Mouse (Mus musculus): Measurements from ENCODE around the gene Sbno2. TPM values are rescaled to one million over a fixed set of nuclear protein-coding genes. Genes with fewer than 3 reads are reported as not detected.

Gene Sbno2
- total and polyA plus RNA-seq, 3 experiments, result 9.7 to 24.2 (median 22.6) TPM

DNA sequence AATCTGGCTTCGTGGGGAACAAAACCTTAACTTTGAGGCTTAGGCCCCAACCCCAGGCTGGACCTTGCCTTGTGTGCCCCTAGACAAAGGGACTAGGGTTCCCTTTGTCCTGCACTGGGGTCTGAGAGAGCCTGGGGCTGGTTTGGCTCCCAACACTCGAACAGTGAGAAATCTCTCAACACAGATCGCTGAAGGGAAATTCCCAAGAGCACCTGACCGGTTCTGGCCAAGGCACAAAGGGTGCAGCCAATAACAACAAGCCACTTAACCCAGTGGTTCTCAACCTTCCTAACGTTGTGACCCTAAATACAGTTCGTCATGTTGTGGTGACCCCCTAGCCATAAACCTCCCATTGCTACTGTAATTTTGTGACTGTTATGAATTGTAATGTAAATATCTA lies 55.1 kb downstream of the Sbno2 start:
- TF ChIP-seq IRF4 (IDR thresholded peaks at IDR 0.05; ENCODE audit: low read depth, low read length), result peak; percentile 42; the same call in 1 of the 2 replicates
- peak; percentile 34; the same call in 1 of the 2 replicates for TF ChIP-seq NELFE (IDR thresholded peaks at IDR 0.05; ENCODE audit: low read depth, low read length)
- peak; percentile 65 for TF ChIP-seq POLR2A (IDR thresholded peaks at IDR 0.05; ENCODE audit: low read depth, low read length)
- no peak for TF ChIP-seq ZNF384 (IDR thresholded peaks at IDR 0.05; ENCODE audit: low read depth, low read length)
- TF ChIP-seq ZC3H11A (IDR thresholded peaks at IDR 0.05; ENCODE audit: low read depth, low read length), result no peak
- peak; percentile 32 for TF ChIP-seq MAX (IDR thresholded peaks at IDR 0.05; ENCODE audit: low read length)
- TF ChIP-seq SIN3A (IDR thresholded peaks at IDR 0.05; ENCODE audit: low read length), result 0 out of 2 replicates have a peak, but pooled peaks have one; percentile 18
- peak; percentile 69 for TF ChIP-seq BHLHE40 (IDR thresholded peaks at IDR 0.05; ENCODE audit: low read depth, low read length)
- TF ChIP-seq USF1 (IDR thresholded peaks at IDR 0.05; ENCODE audit: low read depth, low read length), result peak; percentile 62
- TF ChIP-seq CHD1 (IDR thresholded peaks at IDR 0.05; ENCODE audit: low read depth, low read length), result no peak
- 0 out of 2 replicates have a peak, but pooled peaks have one; percentile 37 for TF ChIP-seq NRF1 (IDR thresholded peaks at IDR 0.05; ENCODE audit: low read depth, low read length)
- no peak for TF ChIP-seq KAT2A (IDR thresholded peaks at IDR 0.05; ENCODE audit: insufficient replicate concordance, low read length)
- TF ChIP-seq MEF2A (IDR thresholded peaks at IDR 0.05; ENCODE audit: borderline replicate concordance, low read depth, low read length), result peak; percentile 69; the same call in 1 of the 2 replicates
- peak; percentile 26 for TF ChIP-seq ETS1 (conservative IDR thresholded peaks at IDR 0.05; ENCODE audit: low read depth, low read length)
- 0 out of 2 replicates have a peak, but pooled peaks have one; percentile 16 for TF ChIP-seq MXI1 (IDR thresholded peaks at IDR 0.05; ENCODE audit: low read depth, low read length)
- TF ChIP-seq JUND (conservative IDR thresholded peaks at IDR 0.05; ENCODE audit: low read depth, low read length), result no peak
- TF ChIP-seq CHD2 (IDR thresholded peaks at IDR 0.05; ENCODE audit: low read length), result no peak
- TF ChIP-seq TCF12 (IDR thresholded peaks at IDR 0.05; ENCODE audit: low read depth, low read length), result peak; percentile 58
- TF ChIP-seq TBP (conservative IDR thresholded peaks at IDR 0.05; ENCODE audit: low read depth, low read length), result peak; percentile 71; the same call in 1 of the 2 replicates
- TF ChIP-seq EP300 (IDR thresholded peaks at IDR 0.05; ENCODE audit: low read length), result peak; percentile 47; the same call in 1 of the 2 replicates
- peak; percentile 77 for DNase-seq (ENCODE audit: extremely low read depth)
- H3K4me1 ChIP-seq (ENCODE audit: control insufficient read depth in 1 of 2, insufficient read depth in 2 of 2), result peaks cover 16 to 56% of the 10 kb centered on the region in 2 experiments
- no peaks in the 10 kb centered on the region for H3K9me3 ChIP-seq (replicated peaks; ENCODE audit: low read length)
- dilution Hi-C loops (cut with MboI; ENCODE audit: extremely low pct_ligation_motif_present, extremely low pct_unique_long_range_greater_than_20kb, low sequenced_read_pairs) (no loop called here), in situ Hi-C loops (cut with MboI; ENCODE audit: low pct_ligation_motif_present, low pct_unique_long_range_greater_than_20kb, low sequenced_read_pairs) (no loop called here)
- no peak overlapping the region for H3K4me3 ChIP-seq (replicated peaks in 1 of 3; ENCODE audit: low read depth in 2 of 3, low read length in 2 of 3, poor library complexity in 1 of 3)
- H3K9ac ChIP-seq (ENCODE audit: insufficient read depth, low read depth), result peak overlapping the region; percentile 75
- H3K79me2 ChIP-seq (replicated peaks; ENCODE audit: control insufficient read depth, extremely low read depth, insufficient read depth, poor library complexity, severe bottlenecking), result peaks cover 10% of the 10 kb centered on the region
- H3K27me3 ChIP-seq (replicated peaks), result no peaks in the 10 kb centered on the region
- peaks cover 1 to 6% of the 10 kb centered on the region in 2 experiments for H3K36me3 ChIP-seq (replicated peaks in 1 of 2; ENCODE audit: control insufficient read depth in 1 of 2, insufficient read depth in 1 of 2, low read length in 1 of 2)
- peak overlapping the region; percentile 92 for H3K27ac ChIP-seq (ENCODE audit: insufficient read depth, low read depth)
- peak overlapping the region; percentile 60 for H3K4me2 ChIP-seq (ENCODE audit: insufficient read depth, low read depth, poor library complexity, severe bottlenecking)

DNA sequence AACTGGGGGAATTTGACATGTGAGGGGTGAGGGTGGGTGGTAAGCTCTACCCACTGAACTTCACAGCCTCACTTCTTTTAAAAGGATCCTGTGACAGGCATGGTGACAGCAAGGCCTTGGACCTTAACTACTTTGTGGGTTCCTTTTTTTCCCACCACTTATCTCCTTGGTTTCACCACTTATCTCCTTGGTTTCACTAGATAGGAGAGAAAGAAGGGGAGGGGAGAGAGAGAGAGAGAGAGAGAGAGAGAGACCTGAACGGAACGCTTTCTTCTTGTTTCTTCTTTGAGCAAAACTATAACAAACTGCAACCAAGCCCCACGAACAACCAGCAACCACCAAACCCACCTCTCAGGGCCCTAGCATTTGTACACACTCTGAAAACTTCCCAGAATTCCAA lies 56.5 kb downstream of the Sbno2 start:
- Histone ChIP-seq H3K9me3 (replicated peaks; ENCODE audit: low read length) (no peaks in the 10 kb centered on the region), H3K4me2 (ENCODE audit: insufficient read depth, low read depth, poor library complexity, severe bottlenecking) (no peak overlapping the region), H3K36me3 (replicated peaks in 1 of 2; ENCODE audit: control insufficient read depth in 1 of 2, insufficient read depth in 1 of 2, low read length in 1 of 2) (no peaks in the 10 kb centered on the region), H3K27ac (ENCODE audit: insufficient read depth, low read depth) (no peak overlapping the region), H3K79me2 (replicated peaks; ENCODE audit: control insufficient read depth, extremely low read depth, insufficient read depth, poor library complexity, severe bottlenecking) (0 out of 2 replicates have a peak, but pooled peaks cover under 1% of the 10 kb centered on the region), H3K4me1 (ENCODE audit: control insufficient read depth in 1 of 2, insufficient read depth in 2 of 2) (peaks cover 16 to 58% of the 10 kb centered on the region in 2 experiments), H3K9ac (ENCODE audit: insufficient read depth, low read depth) (no peak overlapping the region), H3K27me3 (replicated peaks) (no peaks in the 10 kb centered on the region), H3K4me3 (replicated peaks in 1 of 3; ENCODE audit: low read depth in 2 of 3, low read length in 2 of 3, poor library complexity in 1 of 3) (no peak overlapping the region)
- DNase-seq (ENCODE audit: extremely low read depth), result no peak
- in situ Hi-C loops (cut with MboI; ENCODE audit: low pct_ligation_motif_present, low pct_unique_long_range_greater_than_20kb, low sequenced_read_pairs) (no loop called here), dilution Hi-C loops (cut with MboI; ENCODE audit: extremely low pct_ligation_motif_present, extremely low pct_unique_long_range_greater_than_20kb, low sequenced_read_pairs) (no loop called here)
- TF ChIP-seq CHD1 (IDR thresholded peaks at IDR 0.05; ENCODE audit: low read depth, low read length) (no peak), USF1 (IDR thresholded peaks at IDR 0.05; ENCODE audit: low read depth, low read length) (no peak), MYC (IDR thresholded peaks at IDR 0.05; ENCODE audit: low read depth, low read length) (no peak), JUND (conservative IDR thresholded peaks at IDR 0.05; ENCODE audit: low read depth, low read length) (no peak), ELF1 (IDR thresholded peaks at IDR 0.05; ENCODE audit: low read depth, low read length) (no peak), RAD21 (IDR thresholded peaks at IDR 0.05; ENCODE audit: low read depth, low read length) (no peak), NELFE (IDR thresholded peaks at IDR 0.05; ENCODE audit: low read depth, low read length) (no peak), E2F4 (IDR thresholded peaks at IDR 0.05; ENCODE audit: insufficient replicate concordance, low read depth, low read length) (no peak), UBTF (IDR thresholded peaks at IDR 0.05; ENCODE audit: low read depth, low read length) (no peak), CTCF (conservative IDR thresholded peaks at IDR 0.05 in 1 of 2, IDR thresholded peaks at IDR 0.05 in 1 of 2; ENCODE audit: low read depth in 2 of 2, low read length in 2 of 2) (no peak), MXI1 (IDR thresholded peaks at IDR 0.05; ENCODE audit: low read depth, low read length) (no peak), HCFC1 (IDR thresholded peaks at IDR 0.05; ENCODE audit: low read depth, low read length) (no peak), ZMIZ1 (IDR thresholded peaks at IDR 0.05; ENCODE audit: low read depth, low read length) (no peak), MEF2A (IDR thresholded peaks at IDR 0.05; ENCODE audit: borderline replicate concordance, low read depth, low read length) (no peak), ETS1 (conservative IDR thresholded peaks at IDR 0.05; ENCODE audit: low read depth, low read length) (no peak), RCOR1 (conservative IDR thresholded peaks at IDR 0.05; ENCODE audit: low read depth, low read length) (no peak)

All from CH12.LX (cell line).